Mouse (Mus musculus) heart, postnatal 10 days (tissue): ENCODE results near the gene Nfic. TPM values are rescaled to one million over a fixed set of nuclear protein-coding genes. Genes with fewer than 3 reads are reported as not detected.
A peak's percentile ranks its signal among the peaks of the same experiment; 100 is the strongest.

Experiments used
- DNase-seq, 2 experiments: peaks; one replicate each; pipeline ENCODE4 v3.0.0; 2021
- intact Hi-C: fragments of 180-260 bp; cut with DNase I; formaldehyde crosslinking; loops from one replicate; pipeline ENCODE4 v1.15.1; 2025
- total RNA-seq, 2 experiments: library from RNA; stranded (reverse); gene quantifications; 2 replicates each; pipeline ENCODE4 v1.2.3; 2021

Gene Nfic
- 100 to 1,000 TPM; 139 to 163 TPM for total RNA-seq

DNA sequence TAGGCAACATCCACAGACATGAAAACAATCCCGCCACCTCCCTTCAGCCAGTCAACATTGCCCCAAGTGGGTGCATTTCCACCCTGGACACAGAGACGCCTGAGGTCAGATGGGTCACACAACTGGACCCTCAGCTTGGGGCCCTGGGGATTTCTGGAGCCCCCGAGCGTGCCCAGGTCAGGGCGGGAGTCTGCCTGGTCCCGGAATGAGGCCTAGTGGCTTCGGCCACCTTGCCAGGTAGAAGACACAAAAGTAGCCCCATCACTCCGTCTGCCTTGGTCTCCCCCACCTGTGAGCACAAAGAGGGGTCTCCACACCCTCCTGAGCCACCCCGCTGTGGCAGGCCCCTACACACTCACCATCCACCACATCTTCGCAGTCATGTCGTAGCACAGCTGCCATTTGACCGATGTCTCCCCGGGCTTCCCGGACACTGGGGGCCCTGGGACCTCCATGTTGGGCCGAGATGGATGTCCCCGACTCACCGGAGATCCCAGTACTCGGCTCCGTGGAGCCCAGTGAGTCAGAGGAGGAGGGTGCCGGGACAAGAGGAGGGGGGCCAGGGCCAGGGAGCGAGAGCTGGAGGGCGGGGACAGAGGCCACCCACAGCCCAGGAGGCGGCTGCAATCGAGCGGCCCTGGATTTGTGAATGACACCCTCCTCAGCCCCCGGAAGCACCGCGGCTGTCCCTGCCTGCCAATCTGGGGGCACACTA is at the start of gene Nfic:
Gene Nfic (minus strand): TSS at position 455 of the 715 bp plus-strand sequence.
- DNase-seq, result no peak

DNA sequence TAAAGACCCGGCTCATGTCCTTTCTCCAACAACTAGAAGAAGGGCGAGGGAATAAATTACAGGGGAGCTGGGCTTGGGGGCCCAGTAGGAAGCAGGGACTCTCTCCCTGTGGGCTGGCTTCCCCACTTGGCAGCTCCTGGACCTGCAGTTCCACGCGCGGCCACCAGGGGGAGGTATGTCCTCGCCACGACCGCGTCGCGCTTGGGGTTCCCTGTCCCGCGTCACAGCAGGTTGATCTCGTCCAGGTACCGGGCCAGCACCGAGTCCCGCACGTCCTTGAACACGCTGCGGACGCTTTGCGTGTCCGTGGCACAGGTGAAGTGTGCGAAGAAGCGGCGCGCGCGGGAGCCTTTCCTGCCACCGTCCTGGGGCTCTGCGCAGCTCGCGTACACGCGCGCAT is 47.2 kb upstream of the Nfic start:
- DNase-seq, result peak; percentile 89 to 95
- intact Hi-C loops, result loop anchor here (1.0 to 2.0 kb wide), 4 partner anchors 24 to 668 kb away; no protein-coding TSS in a partner anchor

More for the DNA sequence above, at the start of gene Nfic:
- intact Hi-C loops, result no loop called here

DNA sequence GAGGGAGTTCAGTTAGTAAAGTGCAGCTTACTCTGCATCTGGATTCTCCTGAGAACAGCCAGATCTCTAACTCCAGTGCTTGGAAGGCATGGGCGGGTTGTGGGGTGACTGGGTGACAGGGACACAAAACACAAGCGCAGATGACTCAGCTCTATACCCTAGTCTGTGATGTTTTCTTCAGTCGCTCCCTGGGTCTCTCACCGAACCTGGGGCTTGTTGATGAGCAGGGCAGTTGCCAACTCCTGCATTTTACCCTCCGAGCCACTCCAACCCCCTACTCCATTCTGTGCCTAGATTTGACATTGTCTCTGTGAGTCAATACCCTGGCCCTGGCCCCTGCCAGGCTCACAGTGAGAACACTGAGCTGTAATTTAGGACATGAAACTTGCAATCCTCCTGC is 46.4 kb upstream of the Nfic start:
- intact Hi-C loops, result loop anchor here (1.0 to 2.0 kb wide), 4 partner anchors 25 to 669 kb away; no protein-coding TSS in a partner anchor

DNA sequence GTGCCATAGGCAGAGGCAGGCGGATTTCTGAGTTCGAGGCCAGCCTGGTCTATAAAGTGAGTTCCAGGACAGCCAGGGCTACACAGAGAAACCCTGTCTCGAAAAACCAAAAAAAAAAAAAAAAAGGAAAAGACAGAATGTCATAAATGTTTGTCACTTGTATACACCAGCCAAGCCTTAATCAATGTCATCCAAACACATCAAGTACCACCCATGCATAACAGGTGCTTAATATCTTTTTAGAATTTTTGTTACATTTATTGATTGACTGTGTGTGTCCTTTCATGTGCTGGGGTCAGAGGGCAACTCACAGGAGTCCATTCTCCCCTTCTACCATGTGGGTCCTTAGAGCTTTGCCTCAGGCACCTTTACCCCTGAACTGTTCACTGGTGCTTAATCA is 44.6 kb upstream of the Nfic start, which contains the start of gene S1pr4:
Gene S1pr4 (minus strand): TSS at position 101 of the 400 bp plus-strand sequence.
- DNase-seq, result no peak
- intact Hi-C loops, result no loop called here

More for the DNA sequence above, 46.4 kb upstream of the Nfic start:
- no peak for DNase-seq

DNA sequence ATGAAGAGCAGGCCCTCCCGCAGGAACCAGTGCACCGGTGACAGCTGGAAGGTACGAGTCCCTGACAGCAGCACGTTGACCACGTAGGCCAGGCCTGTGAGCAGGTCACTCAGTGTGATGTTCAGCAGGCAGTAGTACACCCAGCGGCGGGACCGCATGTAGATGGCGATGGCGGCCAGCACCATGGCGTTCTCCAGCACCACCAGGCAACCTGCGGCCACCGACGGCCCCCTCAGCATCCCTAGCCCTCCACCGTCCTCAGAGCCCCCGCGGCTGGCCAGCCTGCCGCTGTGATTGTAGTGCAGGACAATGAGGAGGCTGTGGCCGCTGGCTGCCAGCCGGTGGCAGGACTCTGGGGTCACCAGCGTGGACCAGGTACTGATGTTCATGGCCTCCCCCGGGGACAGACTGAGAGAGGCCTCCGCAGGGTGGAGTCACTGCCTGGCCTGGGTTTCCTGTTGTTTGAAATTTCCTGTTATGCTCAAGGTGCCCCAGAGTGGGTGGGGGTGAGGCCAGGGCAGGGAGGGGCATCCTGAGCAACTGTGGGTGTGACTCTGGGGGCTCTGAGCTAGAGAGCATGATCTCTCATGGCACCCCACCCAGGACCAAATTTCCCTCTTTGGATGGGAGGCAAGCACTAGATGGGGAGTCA is 43.9 kb upstream of the Nfic start:
- intact Hi-C loops, result no loop called here
- DNase-seq, result peak in 1 of 2 experiments; percentile 31

DNA sequence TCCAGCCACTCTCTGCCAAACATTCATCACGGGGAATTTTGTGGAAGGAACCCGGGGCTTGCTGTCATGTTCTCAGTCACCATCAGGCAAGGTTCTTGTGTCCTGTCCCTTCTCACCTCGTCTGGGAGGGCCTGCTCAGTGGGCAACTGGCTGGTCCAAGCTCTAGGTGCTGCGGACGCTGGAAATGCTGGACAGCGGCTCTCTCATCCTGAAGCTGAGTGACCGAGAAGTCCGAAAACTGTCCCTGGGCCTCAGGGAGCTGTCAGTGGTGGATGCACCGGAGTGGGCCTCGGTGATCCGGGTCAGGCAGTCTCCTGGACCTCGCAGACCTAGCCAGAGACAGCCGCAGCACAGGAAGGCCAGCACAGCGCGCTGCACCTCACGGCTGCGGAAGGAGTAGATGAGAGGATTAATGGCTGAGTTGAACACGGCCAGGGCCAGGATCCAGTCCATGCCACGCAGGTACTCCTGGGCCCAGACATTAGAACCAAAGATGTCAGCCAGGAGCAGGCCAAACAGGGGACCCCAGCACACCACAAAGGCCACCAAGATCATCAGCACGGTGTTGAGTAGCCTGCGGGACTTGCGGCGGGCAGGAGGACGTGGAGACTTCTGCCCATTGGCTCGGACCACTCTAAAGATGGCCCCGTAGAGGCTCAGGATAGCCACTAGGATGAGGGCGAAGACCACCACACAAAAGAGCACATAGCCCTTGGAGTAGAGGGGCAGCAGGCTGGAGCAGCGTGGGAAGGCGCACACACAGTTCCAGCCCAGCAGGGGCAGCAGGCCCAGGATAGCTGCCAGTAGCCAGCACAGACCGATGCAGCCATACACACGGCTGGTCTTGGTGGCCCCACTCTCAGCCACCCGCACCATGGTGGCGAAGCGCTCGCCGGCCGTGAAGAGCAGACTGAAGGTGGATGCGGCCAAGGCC is 43.1 kb upstream of the Nfic start:
- no peak for DNase-seq
- intact Hi-C loops, result no loop called here

DNA sequence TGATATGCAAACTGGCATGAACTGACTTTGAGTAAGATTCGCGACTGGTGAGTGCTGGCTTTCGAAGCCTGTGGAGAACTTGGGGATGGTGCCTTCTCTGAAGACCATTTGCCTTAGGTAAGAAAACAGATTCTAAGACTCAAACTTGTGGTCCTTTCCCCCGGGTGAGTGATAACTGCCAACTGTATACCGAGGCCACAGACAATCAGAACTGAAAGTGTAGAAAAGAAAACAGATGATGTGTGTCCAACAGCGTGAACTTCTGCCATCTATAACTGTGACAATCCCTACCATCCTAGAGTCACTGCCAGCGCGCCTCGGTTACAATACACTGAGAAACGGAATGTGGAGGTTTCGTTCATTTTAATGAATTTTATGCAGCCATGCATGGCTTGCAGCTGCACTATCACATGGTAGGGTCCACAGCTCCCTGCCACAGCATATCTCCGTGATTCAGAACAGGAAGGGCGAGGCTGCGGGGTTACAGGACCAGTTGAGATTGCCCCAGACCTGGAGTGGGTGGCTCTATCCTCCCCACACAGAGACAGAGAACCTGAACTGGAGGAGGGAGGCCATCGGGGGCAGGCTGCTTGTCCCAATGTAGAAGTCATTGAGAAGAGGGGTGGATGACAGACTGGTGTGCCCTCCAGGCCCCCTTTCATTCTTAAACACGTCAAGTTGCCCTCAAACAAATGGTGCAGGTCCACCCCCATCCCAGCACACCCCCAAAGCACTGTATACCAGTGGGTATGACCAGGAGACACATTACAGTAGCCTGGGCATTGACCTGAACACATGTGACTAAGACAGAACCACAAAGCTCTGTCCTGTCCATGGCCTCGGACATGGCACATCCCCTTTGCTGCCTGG is 42.2 kb upstream of the Nfic start:
- no peak for DNase-seq
- intact Hi-C loops, result no loop called here

DNA sequence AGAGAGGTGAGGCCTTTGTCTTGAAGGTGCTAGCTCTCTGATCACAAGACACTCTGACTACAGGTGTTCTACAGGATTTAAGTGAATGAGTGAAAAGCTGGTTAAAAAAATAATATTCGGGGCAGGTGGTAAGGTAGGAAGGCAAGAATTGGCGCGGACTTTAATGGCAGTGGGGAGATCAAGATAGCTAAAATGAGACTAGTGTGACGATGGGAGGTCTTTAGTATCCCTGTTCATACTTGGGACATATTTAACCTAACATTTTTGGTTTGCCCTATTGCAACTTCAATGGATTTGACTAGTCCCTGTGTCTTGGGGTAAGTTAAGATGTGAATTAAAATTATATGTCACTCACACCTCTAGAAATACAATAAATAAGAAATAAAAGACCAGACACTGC is 41.5 kb upstream of the Nfic start:
- DNase-seq, result no peak
- intact Hi-C loops, result no loop called here

DNA sequence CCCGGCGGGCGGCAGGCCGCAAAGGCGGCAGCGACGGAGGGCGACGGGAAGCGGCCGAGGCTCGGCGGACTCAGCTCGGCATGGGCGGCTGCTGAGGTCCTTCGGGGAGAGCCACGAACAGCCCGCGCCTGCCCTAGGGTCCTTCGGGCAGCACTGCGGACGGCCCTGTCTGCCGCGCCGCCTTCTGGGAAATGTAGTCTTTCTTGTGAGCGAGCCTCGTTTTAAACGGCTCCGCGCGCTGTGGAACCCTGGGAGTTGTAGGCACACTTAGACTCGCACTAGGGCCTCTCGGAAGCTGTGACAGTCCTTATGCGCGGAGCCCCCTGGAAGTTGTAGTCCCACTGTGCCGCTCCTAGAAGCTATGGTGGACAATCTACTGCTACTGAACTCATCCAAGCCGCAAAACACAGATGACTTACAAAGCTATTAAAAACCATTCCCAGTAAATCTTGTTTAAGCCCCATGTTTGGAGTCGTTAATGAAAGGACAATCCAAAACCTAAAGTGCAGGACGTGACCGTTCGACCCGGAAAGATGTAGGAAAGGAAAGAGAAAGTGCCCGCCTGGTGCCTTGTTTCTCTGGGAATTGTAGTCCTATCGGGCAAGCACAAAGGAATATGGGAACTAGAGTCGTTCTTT is 40.9 kb upstream of the Nfic start, which contains the start of gene Ncln:
Gene Ncln (minus strand): TSS at position 129 of the 638 bp plus-strand sequence.
- DNase-seq, result peak; percentile 99
- intact Hi-C loops, result no loop called here

DNA sequence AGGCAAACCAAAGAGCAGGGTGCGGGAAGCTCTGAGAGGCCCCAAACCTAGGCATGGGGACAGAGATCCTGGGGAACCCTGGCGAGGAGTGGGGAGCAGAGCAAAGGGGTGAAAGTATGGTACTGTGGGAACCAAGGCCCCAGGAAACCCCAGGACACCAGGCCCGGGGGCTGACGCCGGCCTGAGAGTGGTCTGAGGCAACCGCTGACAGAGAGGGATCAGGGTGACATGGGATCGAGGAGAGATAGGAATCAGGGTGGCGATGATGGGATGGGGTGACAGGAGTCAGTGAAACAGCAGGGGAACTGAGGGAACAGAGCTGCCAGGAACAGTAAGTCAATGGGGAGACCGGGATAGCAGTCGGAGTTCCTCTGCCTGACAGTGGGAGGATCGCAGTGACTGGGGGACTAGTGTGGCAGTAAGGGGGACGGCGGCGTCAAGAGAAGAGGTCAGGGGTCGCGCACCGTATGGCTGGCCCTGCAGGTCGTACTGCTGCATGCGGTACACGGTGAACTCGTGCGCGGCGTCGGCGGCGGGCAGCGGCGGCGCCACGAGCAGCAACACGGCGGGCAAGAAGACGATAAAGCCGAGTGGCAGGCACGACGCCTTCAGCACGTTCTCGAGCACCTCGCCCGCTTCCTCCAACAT is 40.3 kb upstream of the Nfic start:
- no peak for DNase-seq
- intact Hi-C loops, result no loop called here

DNA sequence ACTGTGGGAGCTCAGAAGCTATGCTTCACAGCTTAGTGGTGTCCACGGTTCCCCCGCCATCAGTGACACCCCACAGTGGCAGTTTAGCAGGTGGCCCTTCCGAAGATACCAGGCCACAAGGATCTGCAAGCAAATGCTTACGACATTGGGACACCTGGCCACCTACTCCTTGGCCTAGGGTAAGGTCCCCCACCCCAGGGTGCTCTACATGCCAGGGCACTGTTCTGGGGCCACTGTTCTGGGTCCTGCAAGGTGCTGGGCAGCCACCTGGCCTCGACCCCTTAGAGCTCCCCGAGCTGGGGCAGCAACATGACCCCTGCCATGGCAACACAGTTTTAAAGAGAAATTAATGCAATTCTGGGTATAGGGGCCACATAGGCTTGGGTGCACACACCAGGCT is 39.7 kb upstream of the Nfic start:
- intact Hi-C loops, result no loop called here
- DNase-seq, result no peak

DNA sequence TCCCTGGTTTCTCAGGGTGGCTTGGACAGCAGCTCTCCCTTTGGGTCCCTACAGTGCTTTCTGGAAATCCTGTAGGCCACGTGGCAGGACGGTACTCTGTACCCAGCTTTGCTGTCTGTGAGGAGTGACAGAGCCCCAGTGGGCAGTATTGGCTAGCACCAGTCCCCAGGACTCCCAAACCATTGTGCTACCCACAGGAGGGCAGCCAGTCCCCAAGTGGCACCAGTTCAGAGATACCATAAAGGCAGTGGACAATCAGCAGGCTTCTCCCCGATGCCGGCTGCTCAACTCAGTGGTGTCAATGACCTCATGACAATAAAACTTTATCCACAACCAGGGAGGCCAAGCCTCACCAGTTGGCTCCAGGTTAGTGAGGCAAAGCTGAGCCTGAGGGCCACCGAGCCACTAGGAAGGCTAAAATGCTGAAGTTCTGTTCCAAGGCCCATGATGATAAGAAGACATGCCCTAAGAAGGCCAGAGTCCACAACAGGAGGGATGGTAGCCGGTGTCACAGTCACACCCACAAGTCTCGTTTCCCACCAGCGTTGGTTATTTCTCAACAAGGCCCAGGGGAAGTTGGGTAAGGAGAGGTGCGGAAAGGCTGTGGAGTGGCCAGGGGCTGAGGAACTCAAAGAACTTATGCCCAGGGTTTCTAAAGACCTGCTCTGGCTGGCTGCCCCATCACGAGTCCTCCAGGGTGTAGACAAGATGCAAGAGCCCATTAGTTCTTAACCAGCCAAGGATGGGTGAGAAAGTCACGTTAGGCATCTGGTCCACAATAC is 39.0 kb upstream of the Nfic start:
- DNase-seq, result no peak
- intact Hi-C loops, result no loop called here

DNA sequence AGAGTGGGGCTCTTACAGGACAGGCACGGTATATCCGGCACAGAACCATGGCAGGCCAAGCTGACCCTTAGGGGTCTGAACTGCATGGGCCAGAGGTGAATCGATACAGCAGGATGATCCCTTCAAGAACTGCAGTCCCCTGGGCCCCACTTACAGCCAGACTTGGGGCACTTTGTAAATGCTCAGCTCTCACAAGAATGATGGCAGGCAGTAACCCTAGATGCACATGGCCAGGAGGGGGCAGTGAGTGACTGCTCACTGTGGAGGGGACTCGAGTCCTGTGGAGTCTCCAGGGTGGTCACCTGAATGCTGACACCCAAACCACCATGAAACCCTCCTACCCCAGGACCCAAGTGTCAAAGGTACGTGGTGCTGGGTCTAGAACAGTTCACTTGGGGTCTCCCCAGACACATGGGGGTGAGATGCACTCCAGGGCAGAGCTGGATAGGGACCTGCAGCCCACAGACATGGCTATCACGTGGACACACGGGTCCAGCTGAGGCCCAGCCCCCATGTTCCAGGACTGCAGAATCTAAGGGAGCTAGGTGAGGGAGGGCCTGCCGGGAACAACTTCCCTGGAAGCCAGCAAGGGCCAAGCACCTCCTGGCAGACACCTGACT is 38.3 kb upstream of the Nfic start:
- intact Hi-C loops, result no loop called here
- no peak for DNase-seq

DNA sequence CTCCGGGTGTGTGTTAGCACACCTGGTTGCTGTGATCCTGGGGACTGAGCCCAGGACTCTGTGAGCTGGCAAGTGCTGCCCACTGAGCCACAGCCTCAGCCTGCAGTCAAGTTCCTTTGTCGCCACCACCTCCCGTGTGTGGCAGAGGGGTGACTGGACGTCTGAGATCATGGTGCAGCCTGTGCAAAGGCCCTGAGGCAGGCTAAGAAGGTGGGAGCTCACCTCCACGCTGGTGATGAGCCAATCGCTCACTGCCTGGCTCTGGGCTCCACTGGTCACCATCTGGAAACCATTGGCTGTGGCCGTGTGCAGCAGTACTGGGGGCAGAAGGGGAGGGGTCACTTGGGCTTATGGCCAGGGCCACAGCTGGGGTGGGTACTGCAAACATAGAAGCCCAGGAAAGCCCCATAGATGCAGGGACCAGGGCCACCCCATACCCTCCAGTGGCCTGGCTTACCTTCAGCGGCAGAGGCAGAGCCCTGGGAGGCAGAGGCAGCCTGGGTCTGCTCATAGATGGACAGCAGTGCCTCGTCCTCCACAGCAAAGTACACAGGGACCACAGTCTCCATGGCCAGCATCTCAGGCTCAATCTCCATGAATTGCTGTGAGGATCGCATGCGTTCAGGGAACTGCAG is 37.3 kb upstream of the Nfic start:
- DNase-seq, result no peak
- intact Hi-C loops, result no loop called here

DNA sequence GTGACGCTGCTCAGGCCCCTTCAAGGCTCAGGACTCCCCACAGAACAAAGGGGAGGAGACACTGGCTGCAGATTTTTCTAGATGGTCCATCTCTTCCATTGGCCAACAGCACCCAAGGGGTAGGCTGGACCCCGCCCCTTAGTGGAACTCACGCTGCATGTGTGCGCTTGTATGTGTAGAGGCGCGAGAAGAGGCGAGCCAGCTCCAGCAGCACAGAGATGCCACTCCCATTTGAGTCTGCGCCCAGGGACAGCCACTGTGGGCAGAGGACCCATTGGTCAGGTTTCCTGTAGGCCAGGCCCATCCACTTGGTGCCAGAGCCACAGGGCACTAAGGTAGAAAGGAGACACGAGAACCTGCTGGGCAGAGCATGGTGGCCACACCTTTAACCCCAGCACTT is 35.6 kb upstream of the Nfic start:
- intact Hi-C loops, result no loop called here
- DNase-seq, result no peak

DNA sequence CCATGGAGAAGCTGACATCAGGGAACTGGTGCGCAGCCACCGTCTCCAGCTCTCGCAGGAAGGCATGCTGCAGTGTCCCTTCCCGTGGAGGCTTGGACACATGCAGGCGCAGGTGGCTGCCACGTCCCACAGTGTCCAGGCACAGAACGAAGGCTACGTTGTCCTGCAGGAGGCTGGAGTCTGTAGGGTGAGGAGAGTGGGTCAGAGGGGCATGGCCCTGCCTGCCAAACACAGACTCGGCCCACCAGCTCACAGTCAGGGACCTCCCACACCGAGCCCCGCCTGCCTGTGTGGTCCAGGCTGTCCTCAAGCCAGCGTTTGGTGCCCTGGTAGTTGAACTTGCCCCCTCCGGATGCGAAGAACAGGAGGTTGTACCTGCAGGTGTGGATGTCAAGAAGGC is 34.5 kb upstream of the Nfic start:
- DNase-seq, result no peak
- intact Hi-C loops, result no loop called here

DNA sequence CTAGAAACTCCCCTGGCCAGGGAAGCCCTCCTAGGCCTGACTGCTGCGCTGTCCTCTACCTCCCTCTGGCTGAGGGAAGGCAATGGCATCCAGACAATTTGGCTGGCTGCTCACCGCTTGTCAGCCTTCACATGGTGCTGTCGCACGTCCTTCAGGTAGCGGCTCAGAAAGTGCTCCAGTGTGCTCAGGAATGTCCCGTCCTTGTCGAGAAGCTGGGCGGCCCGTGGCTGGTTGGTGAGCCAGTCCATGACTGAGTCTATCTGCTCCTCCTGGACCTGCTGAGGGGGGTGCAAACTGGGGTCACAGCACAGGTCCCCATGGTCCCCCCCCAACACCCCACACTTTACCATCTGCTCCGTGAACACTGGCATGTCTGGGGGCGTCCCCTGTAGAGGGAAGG is 32.6 kb upstream of the Nfic start:
- DNase-seq, result no peak
- intact Hi-C loops, result no loop called here
